Mouse (Mus musculus): ENCODE results near the gene Zbtb8os. TPM values are rescaled to one million over a fixed set of nuclear protein-coding genes. Genes with fewer than 3 reads are reported as not detected.

Zbtb8os gene
- 10 to 100 TPM; 35.9 to 41.4 TPM for total RNA-seq (2023)

DNA sequence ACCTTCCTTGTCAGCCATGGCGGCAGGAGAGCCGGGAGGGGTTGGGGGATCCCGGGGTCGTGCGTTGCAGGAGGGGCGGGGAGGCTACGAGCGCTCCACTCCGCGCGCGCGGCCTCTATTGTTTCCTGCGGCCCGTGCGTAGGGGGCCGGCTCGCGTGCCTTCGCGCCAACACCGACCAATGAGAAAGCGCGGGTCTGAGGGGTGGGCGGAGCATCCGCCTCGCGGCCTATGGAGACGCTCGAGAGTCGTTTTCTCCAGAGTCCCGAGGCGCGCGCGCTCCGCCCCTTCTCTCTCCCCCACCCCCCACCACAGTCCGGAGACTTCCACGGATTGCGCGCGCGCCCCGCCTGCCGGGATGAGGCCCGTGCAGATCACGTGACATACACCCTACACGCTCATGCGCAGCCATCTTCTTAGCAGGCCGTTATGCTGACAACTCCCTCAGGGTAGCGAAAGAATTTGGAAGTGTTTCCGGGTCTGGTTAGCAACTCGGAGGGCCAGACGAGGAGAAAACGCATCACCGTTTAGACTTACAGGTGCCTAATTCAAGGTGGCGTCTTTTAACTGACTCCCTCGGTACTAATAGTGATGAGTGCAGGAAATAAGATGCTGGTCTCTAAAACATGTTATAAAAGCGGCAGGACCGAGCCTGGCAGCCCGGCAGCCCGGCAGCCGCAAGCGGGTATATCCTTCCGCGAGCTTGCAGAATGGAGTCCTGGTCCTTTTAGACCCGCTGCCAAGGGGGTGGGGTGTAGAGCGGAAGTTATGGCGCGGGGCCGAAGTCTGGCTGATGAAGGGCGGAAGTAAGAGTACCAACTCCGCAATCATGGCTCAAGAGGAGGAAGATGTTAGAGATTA is at the start of gene Zbtb8os, which contains the start of gene Rbbp4:
TSS of gene Zbtb8os (plus strand) at position 480 of the 859 bp plus-strand sequence.
TSS of gene Rbbp4 (minus strand) at position 155 of the 859 bp plus-strand sequence.

DNA sequence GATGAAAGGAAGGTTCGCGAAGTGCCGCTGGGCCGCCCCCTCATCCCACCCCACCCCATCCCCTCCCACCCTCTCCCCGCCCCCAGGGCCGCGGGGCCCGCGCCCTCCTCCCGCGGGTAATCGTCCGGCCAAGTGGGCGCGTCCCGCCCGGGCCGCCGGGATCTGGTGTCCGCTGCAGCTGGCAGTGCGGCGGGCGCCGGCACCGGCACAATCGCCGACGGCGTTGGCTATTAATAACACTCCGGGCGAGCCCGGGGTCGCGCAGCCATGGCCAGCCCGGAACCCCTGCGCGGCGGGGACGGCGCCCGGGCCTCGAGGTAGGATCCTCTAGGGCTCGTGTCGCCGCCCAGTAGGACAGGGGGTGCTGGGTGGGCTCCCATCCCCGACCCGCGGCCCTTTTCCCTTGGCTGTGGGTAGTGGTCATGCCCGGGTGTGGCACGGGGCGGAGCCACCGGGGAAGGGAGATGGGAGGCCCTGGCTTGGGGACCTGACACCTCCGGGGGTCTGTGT is 48.0 kb upstream of the Zbtb8os start, which contains the start of gene Sync:
TSS of gene Sync (plus strand) at position 146 of the 510 bp plus-strand sequence.

DNA sequence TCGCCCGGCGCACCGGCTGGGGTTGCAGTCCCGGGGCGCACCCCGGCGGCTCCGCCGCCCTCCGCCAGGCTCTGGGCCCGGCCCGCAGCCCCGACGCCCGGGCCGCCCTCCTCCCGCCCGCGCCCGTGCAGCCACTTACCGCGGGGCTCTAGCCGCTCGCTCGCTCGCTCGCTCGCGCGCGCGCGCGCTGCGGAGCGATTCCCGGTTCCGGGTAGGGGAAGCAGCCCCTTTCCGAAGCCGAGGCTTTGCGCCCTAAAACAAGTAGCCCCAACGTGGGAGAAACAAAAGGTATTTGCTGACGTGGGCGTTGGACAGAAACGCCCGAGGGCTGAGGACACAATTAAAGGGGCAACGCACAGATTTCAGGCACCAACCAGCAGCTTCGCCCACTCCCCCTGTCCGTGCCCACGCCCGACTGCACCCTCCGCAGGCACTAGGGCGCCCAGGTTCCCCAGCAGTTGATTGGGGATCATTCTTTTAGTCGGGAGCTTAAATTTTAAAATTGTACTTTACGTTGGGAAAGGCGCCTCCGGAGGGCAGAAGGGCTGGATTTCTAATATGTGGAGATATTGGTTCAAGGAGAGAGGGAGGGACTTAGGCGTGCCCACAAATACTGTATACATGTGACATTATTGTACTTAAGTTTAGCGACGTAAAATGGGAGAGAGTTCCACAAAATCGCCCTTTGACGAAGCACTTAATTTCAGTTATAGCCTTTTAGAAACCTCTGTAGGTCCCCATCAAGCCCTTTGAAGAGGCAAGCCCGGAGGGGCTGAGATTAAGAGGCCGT is 42.3 kb downstream of the Zbtb8os start, which contains the start of gene Zbtb8a:
TSS of gene Zbtb8a (minus strand) at position 516 of the 790 bp plus-strand sequence.

Other genes with a start within 250 kb of the Zbtb8os start
- gene Tmem54, start 230.1 kb upstream of the Zbtb8os start, total RNA-seq (2023): not detected
- not detected for gene Hpca, start 213.7 kb upstream of the Zbtb8os start, total RNA-seq (2023)
- not detected for gene Fndc5, start 198.7 kb upstream of the Zbtb8os start, total RNA-seq (2023)
- gene S100pbp, start 146.0 kb upstream of the Zbtb8os start, total RNA-seq (2023): 10 to 100 TPM; 17.5 to 18.9 TPM
- gene Yars, start 145.9 kb upstream of the Zbtb8os start, total RNA-seq (2023): 10 to 100 TPM; 30.6 to 40.5 TPM
- gene C77080, start 74.3 kb upstream of the Zbtb8os start, total RNA-seq (2023): under 1 TPM; 0.09 to 0.10 TPM
- gene Sync, start 48.1 kb upstream of the Zbtb8os start, total RNA-seq (2023): not detected
- gene Rbbp4, start 325 bp upstream of the Zbtb8os start, total RNA-seq (2023): 10 to 100 TPM; 91.3 to 97.8 TPM
- gene Zbtb8a, start 42.4 kb downstream of the Zbtb8os start, total RNA-seq (2023): 1 to 10 TPM; 1.2 TPM
- not detected for gene Zbtb8b, start 105.2 kb downstream of the Zbtb8os start, total RNA-seq (2023)
- gene Bsdc1, start 125.9 kb downstream of the Zbtb8os start, total RNA-seq (2023): 100 to 1,000 TPM in 1 of 2 experiments, 10 to 100 TPM in 1; 92.2 to 105 TPM
- gene Tssk3, start 155.3 kb downstream of the Zbtb8os start, total RNA-seq (2023): not detected
- 1 to 10 TPM in 1 of 2 experiments, not detected in 1; 1.0 TPM for gene Fam229a, start 155.5 kb downstream of the Zbtb8os start, total RNA-seq (2023)
- gene Marcksl1, start 177.9 kb downstream of the Zbtb8os start, total RNA-seq (2023): 10 to 100 TPM; 64.6 to 74.8 TPM
- gene Hdac1, start 207.0 kb downstream of the Zbtb8os start, total RNA-seq (2023): 10 to 100 TPM; 61.0 to 61.9 TPM
- 1 to 10 TPM; 2.2 to 2.5 TPM for gene Lck, start 237.9 kb downstream of the Zbtb8os start, total RNA-seq (2023)
- not detected for gene Fam167b, start 242.9 kb downstream of the Zbtb8os start, total RNA-seq (2023)